Mouse (Mus musculus) adrenal gland, postnatal 14 days (tissue): ENCODE data around the gene Tph1. TPM values are rescaled to one million over a fixed set of nuclear protein-coding genes. Genes with fewer than 3 reads are reported as not detected.
"Not testable (repeated sequence)": the region's sequence is repeated elsewhere in the genome, so short reads cannot be mapped to it uniquely, and the experiment has no call there.

Experiments used
- DNase-seq: peaks from one replicate; pipeline ENCODE4 v3.0.0; 2021; ENCODE audit warnings: mixed read lengths
- long read RNA-seq, 2 experiments: library from polyadenylated mRNA; stranded (forward); transcript quantifications; one replicate each; pipeline ENCODE4 v2.0.0; 2021
- total RNA-seq: library from RNA; stranded (reverse); gene quantifications from 2 replicates; pipeline ENCODE4 v1.2.3, GENCODE M21; 2021

The Tph1 gene
- total RNA-seq: 0.26 TPM in 1 of 2 replicates, not detected in the other
- long read RNA-seq, experiment 1: 0 reads
- long read RNA-seq, experiment 2: 0 reads

- no peak for DNase-seq
Measured at GRCm38 (mm10) chr7:46672160-46672672, at the start of gene Tph1. TSS of gene Tph1 (minus strand) at chr7:46672537.

GRCm38 (mm10) chr7:46720460-46720859 is 48.1 kb upstream of the Tph1 start:
- no peak for DNase-seq

- peak; percentile 57 for DNase-seq
Measured at GRCm38 (mm10) chr7:46719526-46719925, 47.2 kb upstream of the Tph1 start.

GRCm38 (mm10) chr7:46718591-46719270 is 46.4 kb upstream of the Tph1 start:
- DNase-seq: no peak

- DNase-seq: peak; percentile 47
Measured at GRCm38 (mm10) chr7:46716897-46717296, 44.6 kb upstream of the Tph1 start.

- no peak for DNase-seq
Measured at GRCm38 (mm10) chr7:46715600-46715999, 43.3 kb upstream of the Tph1 start, which contains the start of gene Saa3. TSS of gene Saa3 (minus strand) at chr7:46715700.

GRCm38 (mm10) chr7:46714518-46714917 is 42.2 kb upstream of the Tph1 start:
- DNase-seq: peak; percentile 82

- no peak for DNase-seq
Measured at GRCm38 (mm10) chr7:46712250-46712649, 39.9 kb upstream of the Tph1 start.

- peak; percentile 93 for DNase-seq
Measured at GRCm38 (mm10) chr7:46710390-46710844, 38.1 kb upstream of the Tph1 start, which contains the start of gene Saal1. TSS of gene Saal1 (minus strand) at chr7:46710680.

GRCm38 (mm10) chr7:46700521-46701025 is 28.2 kb upstream of the Tph1 start:
- DNase-seq: no peak

- no peak for DNase-seq
Measured at GRCm38 (mm10) chr7:46696754-46697153, 24.4 kb upstream of the Tph1 start.

GRCm38 (mm10) chr7:46686827-46687226 is 14.5 kb upstream of the Tph1 start:
- no peak for DNase-seq

- no peak for DNase-seq
Measured at GRCm38 (mm10) chr7:46680732-46681131, 8.4 kb upstream of the Tph1 start.

- not testable (repeated sequence) for DNase-seq
Measured at GRCm38 (mm10) chr7:46679044-46679443, 6.7 kb upstream of the Tph1 start.

- DNase-seq: no peak
Measured at GRCm38 (mm10) chr7:46678417-46678816, 6.1 kb upstream of the Tph1 start.

- no peak for DNase-seq
Measured at GRCm38 (mm10) chr7:46676808-46677360, 4.5 kb upstream of the Tph1 start.

GRCm38 (mm10) chr7:46675886-46676285 is 3.5 kb upstream of the Tph1 start:
- no peak for DNase-seq

GRCm38 (mm10) chr7:46675061-46675460 is 2.7 kb upstream of the Tph1 start:
- no peak for DNase-seq

GRCm38 (mm10) chr7:46667256-46667655 is 5.1 kb downstream of the Tph1 start:
- peak; percentile 24 for DNase-seq

GRCm38 (mm10) chr7:46665236-46665635 is 7.1 kb downstream of the Tph1 start:
- peak; percentile 44 for DNase-seq

GRCm38 (mm10) chr7:46661591-46662090 is 10.7 kb downstream of the Tph1 start:
- no peak for DNase-seq

GRCm38 (mm10) chr7:46652279-46652678 is 20.1 kb downstream of the Tph1 start:
- no peak for DNase-seq

- not testable (repeated sequence) for DNase-seq
Measured at GRCm38 (mm10) chr7:46650231-46650630, 22.1 kb downstream of the Tph1 start.
